Mouse (Mus musculus): ENCODE measurements at regions not wholly inside any gene's neighbourhood (a gene's known extent, or its start where the extent isn't known, plus 50 kb on each side); places are given as distances from the start of the nearest gene placed in this dataset.

DNA sequence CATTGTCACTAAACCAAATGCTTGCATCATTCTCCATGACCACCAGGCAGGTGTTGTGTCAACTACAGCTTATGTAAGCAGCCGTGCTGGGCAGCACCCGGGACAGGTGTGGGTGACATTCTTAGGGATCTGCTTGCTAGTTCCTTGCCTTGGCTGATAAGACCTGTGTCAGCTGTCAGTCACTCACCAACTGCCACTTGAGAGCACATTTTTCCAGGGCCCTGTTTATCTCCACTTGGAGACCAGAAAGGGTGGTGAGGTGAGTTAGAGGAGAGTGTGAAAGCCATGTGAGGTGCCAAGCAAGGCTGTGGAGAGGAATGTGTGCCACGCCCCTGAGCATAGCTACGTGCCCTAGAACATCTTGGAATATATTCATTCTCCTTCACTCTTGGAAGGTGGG, 209.1 kb upstream of the Irx2 start:
- no peak for TF ChIP-seq CTCF (conservative IDR thresholded peaks at IDR 0.05; ENCODE audit: low read length)
- no peak for TF ChIP-seq NANOG (IDR thresholded peaks at IDR 0.05; ENCODE audit: borderline replicate concordance, low read length)
- TF ChIP-seq POU5F1 (IDR thresholded peaks at IDR 0.05; ENCODE audit: borderline replicate concordance, low read length): no peak
